Mouse (Mus musculus): ENCODE data around the gene Naa10.

- TF ChIP-seq CTCF (conservative IDR thresholded peaks at IDR 0.05; ENCODE audit: low read length) (no peak), POU5F1 (IDR thresholded peaks at IDR 0.05; ENCODE audit: borderline replicate concordance, low read length) (no peak), NANOG (IDR thresholded peaks at IDR 0.05; ENCODE audit: borderline replicate concordance, low read length) (no peak)
These were observed 4.8 kb downstream of the Naa10 start for GRCm38 (mm10) chrX:73916945-73917344.
